Mouse (Mus musculus): Measurements from ENCODE around the gene Olfr920. TPM values are rescaled to one million over a fixed set of nuclear protein-coding genes. Genes with fewer than 3 reads are reported as not detected.

The Olfr920 gene
- under 1 TPM; 0.09 to 0.30 TPM for total RNA-seq (2021)
- long read RNA-seq, experiment 1: 0 reads
- long read RNA-seq, experiment 2: 0 reads

- no peak for DNase-seq
Measured at GRCm38 (mm10) chr9:38751999-38752398, at the start of gene Olfr920. Olfr920 (plus strand) TSS chr9:38752299.

DNA sequence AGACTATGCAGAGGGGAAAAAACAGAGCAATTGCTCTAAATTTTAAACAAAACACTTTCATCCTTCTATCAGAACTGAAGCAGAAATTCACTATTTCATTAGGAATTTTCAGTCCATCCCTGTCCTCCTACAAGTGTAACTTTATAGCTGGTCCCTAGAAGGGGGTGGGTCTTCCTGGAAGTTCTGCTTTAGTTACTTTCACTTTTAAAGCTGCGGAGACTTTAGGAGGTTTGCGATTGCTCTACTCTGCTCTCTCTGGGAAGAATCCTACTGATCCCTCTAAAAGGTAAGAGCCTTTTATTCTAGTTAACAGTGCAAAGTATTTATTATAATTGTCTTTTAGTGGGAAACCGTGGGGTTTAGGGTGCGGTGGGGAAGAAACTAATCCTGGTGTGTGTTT lies 34.0 kb upstream of the Olfr920 start, which contains the start of gene Vwa5a:
Gene Vwa5a, plus strand, starts transcription at position 167 of the 400 bp plus-strand sequence.
- DNase-seq: peak; percentile 66

- peak; percentile 32 for DNase-seq
Measured at GRCm38 (mm10) chr9:38718927-38719441, 33.1 kb upstream of the Olfr920 start.

DNA sequence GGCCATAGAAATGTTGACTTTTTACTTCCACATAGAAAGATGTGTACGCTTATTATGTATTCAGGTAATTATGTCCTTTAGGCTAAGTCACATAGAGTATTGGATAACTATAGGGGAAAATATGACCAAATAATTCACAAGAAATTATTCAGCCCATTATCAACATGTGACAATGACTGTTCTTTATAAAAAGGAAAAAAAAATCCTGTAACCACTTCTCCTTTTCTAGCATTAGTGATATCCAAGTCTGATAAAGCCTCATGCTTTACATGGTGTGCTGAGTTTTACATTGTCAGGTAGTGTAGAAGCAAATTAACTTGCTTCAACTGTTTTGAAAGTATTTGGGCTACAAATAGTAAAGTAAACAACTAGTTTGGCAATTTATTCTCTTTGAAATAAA lies 28.1 kb upstream of the Olfr920 start:
- no peak for DNase-seq

- no peak for DNase-seq
Measured at GRCm38 (mm10) chr9:38728218-38728617, 23.9 kb upstream of the Olfr920 start.

- no peak for DNase-seq
Measured at GRCm38 (mm10) chr9:38741408-38741807, 10.7 kb upstream of the Olfr920 start.

DNA sequence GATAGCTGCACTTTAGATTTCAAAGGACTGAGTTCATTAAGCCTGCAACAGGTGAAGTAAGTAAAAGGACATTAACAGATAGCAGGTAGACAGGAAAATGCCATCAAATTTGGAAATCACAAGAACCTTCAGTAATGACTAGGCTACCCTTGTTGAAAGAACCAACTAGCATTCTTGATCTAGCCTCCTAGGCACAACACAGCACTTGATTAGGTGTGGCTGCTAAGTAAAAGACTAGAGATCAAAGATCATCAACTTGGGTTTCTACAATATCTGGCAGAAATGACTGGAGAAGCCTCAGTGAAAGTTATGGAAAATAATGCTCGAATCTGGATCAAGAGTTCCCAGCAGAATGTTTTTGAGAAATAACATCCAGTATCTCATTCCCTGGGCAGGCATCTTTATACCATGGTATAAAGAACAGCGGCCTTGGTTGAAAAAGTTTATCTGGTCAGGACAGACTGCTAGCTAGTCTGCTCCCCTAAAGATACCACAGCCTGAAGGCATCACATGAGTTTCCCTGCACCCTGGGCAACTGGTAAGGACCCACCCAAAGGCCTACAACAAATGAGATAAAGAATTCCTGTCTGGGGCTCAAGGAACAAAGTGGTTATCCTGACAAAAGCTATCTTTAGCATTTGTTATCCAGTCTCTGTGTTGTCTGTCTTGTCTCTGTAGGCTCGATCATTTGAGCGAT lies 7.3 kb upstream of the Olfr920 start:
- DNase-seq: no peak

DNA sequence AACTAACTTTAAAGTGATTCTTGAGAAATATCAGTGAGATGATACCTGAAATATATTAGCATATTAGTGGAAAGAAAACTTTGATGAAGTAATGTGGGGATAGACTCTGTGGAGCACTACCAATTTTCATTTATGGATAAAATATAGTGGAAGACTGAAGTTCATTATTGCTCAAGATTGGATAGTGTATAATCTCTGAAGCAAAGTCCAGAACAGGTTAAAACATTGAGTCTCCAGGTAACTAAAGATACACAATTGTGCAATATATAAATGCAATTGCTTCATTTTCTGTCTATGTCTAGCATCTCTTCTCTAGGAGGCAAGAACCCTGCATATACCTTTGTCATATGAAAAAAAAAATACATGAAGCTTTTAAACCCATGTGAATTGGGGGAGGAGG lies 20.7 kb downstream of the Olfr920 start, which contains the start of gene Olfr921:
Gene Olfr921, plus strand, starts transcription at position 301 of the 400 bp plus-strand sequence.
- DNase-seq: no peak

DNA sequence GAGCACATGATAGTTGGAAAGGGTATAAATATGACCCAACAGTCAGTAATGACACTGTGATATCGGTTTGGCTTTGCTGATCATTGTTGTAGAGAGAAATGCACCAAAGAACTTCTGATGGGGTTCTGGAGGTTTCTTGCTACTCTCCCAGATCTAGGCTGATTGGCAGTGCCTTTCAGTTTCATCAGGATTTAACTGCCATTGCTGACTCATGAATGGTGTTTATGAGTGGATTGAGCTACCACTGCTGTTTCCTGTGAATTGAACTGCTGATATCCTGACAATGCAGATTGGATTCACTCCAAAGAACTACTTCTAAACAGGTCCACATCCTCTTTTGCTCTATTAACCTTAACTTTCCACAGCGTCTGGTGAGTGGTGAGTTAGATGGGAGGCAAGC lies 40.6 kb downstream of the Olfr920 start:
- DNase-seq: no peak

DNA sequence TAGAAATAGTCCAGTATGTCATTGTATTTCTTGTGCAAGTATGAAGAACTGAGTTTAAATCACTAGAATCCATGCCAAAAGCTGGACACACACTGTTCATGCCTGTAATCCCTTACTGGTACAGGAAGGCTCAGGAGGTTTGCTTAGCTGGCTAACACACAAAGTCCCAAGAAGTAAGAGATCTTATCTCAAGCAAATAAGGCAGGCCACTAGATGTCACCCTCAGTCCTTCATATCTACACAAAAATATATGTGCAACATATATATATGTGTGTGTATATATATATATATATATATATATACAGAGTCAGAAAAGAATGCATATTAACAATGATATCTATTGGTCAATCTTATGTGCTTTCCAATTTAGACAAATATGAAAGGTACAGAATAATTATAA lies 53.6 kb downstream of the Olfr920 start:
- no peak for DNase-seq

Other genes starting within 250 kb of the Olfr920 start
- gene Olfr911-ps1, start 230.7 kb upstream of the Olfr920 start, total RNA-seq (2021): not detected
- not detected for gene Olfr910, start 214.4 kb upstream of the Olfr920 start, total RNA-seq (2021)
- gene Olfr912, start 172.1 kb upstream of the Olfr920 start, total RNA-seq (2021): not detected
- not detected for gene Olfr913, start 159.5 kb upstream of the Olfr920 start, total RNA-seq (2021)
- gene Olfr914, start 147.2 kb upstream of the Olfr920 start, total RNA-seq (2021): not detected
- gene Olfr916, start 92.4 kb upstream of the Olfr920 start, total RNA-seq (2021): not detected
- not detected for gene Olfr917, start 86.5 kb upstream of the Olfr920 start, total RNA-seq (2021)
- gene Olfr918, start 77.7 kb upstream of the Olfr920 start, total RNA-seq (2021): not detected
- gene Olfr919, start 48.6 kb upstream of the Olfr920 start, total RNA-seq (2021): not detected
- gene Vwa5a, start 34.0 kb upstream of the Olfr920 start, total RNA-seq (2021): 10 to 100 TPM; 33.2 to 37.9 TPM
- not detected for gene Olfr921, start 20.8 kb downstream of the Olfr920 start, total RNA-seq (2021)
- not detected for gene Olfr922, start 62.3 kb downstream of the Olfr920 start, total RNA-seq (2021)
- gene Olfr923, start 74.2 kb downstream of the Olfr920 start, total RNA-seq (2021): not detected
- gene Olfr924, start 92.2 kb downstream of the Olfr920 start, total RNA-seq (2021): not detected
- gene Olfr26, start 102.8 kb downstream of the Olfr920 start, total RNA-seq (2021): not detected
- gene Olfr926, start 124.8 kb downstream of the Olfr920 start, total RNA-seq (2021): not detected
- not detected for gene Olfr930, start 177.5 kb downstream of the Olfr920 start, total RNA-seq (2021)
- under 1 TPM in 1 of 2 experiments, not detected in 1; 0.09 TPM for gene Olfr933, start 220.0 kb downstream of the Olfr920 start, total RNA-seq (2021)
- gene Olfr934, start 236.0 kb downstream of the Olfr920 start, total RNA-seq (2021): not detected
- not detected for gene Olfr935, start 247.4 kb downstream of the Olfr920 start, total RNA-seq (2021)